Mouse (Mus musculus) small intestine, adult 2 months (tissue): ENCODE measurements around the gene Itgb3.

Source experiments
- CTCF ChIP-seq: fragments of 200-500 bp; IDR thresholded peaks from 2 replicates; pipeline ENCODE4 v1.5.1; 2012; ENCODE audit warnings: low read depth, mild to moderate bottlenecking, control low read depth, inconsistent platforms, low read length, moderate library complexity, mixed read lengths; ENCODE audit not compliant: insufficient replicate concordance, insufficient read length; ENCODE audit errors: extremely low read depth
- POLR2A ChIP-seq: fragments of 200-500 bp; IDR thresholded peaks from 2 replicates; pipeline ENCODE4 v1.6.1; 2012; ENCODE audit warnings: low read depth, mild to moderate bottlenecking, control low read depth, inconsistent platforms, low read length, moderate library complexity

DNA sequence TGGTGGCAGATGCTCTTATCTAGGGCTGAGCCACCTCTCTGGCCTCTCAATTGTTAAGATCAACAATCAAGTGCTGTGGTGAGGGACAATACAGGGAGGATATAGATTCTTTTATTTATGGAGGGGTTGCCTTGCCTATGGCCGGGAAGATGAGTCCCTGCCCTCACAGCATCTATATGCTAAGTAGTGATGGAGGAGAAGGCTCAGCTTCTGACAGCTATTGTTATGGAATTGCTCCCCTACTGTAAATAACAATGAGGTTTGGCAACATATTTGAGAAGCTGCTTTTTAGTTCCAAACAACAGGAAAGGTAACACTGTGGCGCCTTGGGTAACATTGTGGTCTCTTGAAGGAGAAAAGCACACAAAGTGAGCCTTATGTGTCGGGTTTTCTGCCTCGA is 7.1 kb upstream of the Itgb3 start:
- TF ChIP-seq CTCF (no peak), POLR2A (no peak)
